Mouse (Mus musculus): ENCODE data around the gene Calu.
"Not testable (repeated sequence)": the region's sequence is repeated elsewhere in the genome, so short reads cannot be mapped to it uniquely, and the experiment has no call there.

The Calu gene

DNA sequence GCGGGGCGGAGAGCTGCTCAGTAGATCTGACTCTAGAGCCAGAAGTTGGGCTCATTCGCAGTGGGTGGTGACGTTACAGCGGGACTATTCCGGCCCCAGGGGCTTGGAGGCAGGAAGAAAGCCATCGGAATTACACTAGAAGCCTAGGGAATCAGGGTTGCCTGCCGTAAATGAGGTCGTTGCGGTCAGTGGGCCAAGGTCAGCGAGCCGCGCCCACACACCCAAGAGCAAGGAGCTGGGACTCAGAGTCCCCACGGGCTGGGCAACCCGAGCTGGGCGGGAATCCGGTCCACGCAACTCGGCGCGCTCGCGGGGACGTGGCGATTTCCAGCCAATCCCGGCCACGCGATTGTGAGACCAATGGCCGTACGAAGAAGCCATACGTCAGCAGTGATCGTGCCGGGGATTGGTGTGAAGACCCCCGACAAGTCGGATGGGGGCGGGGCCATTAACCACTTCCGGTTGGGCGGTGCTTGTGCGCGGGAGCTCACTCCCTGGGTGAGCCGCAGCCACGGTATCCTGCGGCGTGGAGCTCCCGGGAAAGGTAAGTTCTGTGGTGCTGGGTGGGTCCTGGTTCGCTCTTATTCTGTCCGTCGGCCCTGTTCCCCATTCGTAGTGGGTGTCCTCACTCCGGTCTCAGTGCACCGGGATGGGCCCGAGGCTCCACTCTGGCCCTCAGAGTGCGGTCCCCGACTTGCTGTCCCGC lies at the start of gene Calu:
Calu (plus strand) TSS at position 405 of the 706 bp plus-strand sequence.
- ATAC-seq (ENCODE audit: low TSS enrichment), result peak; percentile 98

GRCm38 (mm10) chr6:29299112-29299511 lies 48.8 kb upstream of the Calu start:
- ATAC-seq (ENCODE audit: low TSS enrichment), result no peak

- ATAC-seq (ENCODE audit: low TSS enrichment), result no peak
These were observed 44.6 kb upstream of the Calu start for GRCm38 (mm10) chr6:29303251-29303650.

GRCm38 (mm10) chr6:29303726-29304125 lies 44.1 kb upstream of the Calu start:
- ATAC-seq (ENCODE audit: low TSS enrichment), result no peak

DNA sequence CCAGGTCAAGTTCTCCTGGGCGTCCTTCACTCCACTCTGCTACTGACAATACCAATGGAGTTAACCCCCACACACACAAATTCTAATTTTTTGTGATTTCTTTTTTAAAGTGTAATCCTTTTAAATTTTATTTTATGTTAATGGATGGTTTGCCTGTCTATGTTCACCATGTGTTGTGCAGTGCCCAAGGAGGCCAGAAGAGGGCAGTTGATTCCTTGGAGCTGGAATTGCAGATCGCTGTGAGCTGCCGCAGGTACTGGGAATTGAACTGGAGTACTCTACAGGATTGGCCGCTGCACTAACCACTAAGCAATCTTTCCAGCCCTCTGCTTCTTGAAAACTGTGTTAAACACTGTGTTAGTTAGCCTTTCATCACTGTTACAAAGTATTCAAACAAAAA lies 42.4 kb upstream of the Calu start:
- no peak for ATAC-seq (ENCODE audit: low TSS enrichment)

- no peak for ATAC-seq (ENCODE audit: low TSS enrichment)
These were observed 38.8 kb upstream of the Calu start for GRCm38 (mm10) chr6:29308846-29309605.

DNA sequence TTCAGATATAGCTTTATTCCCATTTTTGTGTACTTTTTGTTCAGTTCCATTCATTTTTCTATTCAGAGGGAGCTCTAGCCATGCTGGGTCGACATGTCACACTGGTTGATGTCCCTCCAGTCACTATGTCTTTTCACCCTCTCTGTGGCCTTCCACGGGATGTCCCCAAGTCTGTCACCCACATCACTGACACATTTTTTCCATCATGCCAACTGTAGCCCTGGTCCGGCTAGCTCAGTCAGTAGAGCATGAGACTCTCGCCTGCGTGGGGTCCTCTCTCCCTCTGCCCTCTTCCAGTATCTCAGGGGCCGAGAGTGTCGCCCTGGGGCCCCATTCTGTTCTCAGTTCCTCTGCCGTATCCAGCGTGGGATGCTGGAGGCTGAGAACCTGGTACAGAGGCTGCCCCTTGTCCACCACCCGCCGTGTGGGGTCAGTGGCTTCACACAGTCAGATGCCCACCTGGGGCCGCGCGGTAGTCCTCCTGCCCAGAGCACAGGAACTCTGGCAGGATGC lies 34.1 kb upstream of the Calu start:
- ATAC-seq (ENCODE audit: low TSS enrichment), result no peak

GRCm38 (mm10) chr6:29317286-29317685 lies 30.6 kb upstream of the Calu start:
- no peak for ATAC-seq (ENCODE audit: low TSS enrichment)

- ATAC-seq (ENCODE audit: low TSS enrichment), result no peak
These were observed 29.9 kb upstream of the Calu start for GRCm38 (mm10) chr6:29317941-29318340.

DNA sequence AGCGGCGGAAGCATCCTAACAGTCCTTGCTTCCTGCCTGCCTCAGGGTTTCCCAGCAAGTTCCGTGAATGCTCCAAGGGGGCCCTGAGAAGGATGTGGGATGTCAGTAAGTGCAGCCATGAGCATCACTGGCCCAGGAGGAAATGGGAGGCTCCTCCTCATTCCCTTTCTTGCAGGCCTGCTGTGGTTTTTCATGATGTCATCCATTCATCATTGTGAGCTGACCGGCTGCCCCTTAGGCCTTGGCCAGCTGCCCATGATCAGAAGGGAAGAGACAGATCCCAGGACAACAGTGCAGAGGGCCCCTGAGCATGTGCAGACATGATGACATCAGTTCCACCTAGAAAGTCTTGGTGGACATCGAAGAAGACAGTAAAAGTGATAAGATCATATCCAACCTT lies 29.0 kb upstream of the Calu start, which contains the start of gene Fam71f1:
Fam71f1 (plus strand) TSS at position 262 of the 400 bp plus-strand sequence.
- no peak for ATAC-seq (ENCODE audit: low TSS enrichment)

- no peak for ATAC-seq (ENCODE audit: low TSS enrichment)
These were observed 26.3 kb upstream of the Calu start for GRCm38 (mm10) chr6:29321586-29321985.

DNA sequence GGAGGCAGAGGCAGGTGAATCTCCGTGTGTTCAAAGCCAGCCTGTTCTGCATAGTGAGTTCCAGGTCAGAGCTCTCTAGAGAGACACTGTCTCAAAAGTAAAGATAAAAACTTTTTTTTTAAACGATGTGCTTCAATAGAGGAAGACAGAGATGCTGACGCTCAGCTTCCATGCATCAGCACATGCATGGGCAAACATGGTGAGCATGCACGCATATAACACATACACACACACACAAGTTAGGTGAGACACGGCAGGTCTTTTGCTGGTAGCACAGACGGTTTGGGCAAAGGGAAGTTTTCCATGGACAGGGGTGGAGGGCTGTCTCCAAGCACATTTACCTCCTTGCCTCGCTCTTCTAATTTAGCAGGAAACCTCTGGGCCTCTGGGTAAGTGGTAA lies 25.7 kb upstream of the Calu start:
- no peak for ATAC-seq (ENCODE audit: low TSS enrichment)

GRCm38 (mm10) chr6:29322735-29323134 lies 25.1 kb upstream of the Calu start:
- no peak for ATAC-seq (ENCODE audit: low TSS enrichment)

DNA sequence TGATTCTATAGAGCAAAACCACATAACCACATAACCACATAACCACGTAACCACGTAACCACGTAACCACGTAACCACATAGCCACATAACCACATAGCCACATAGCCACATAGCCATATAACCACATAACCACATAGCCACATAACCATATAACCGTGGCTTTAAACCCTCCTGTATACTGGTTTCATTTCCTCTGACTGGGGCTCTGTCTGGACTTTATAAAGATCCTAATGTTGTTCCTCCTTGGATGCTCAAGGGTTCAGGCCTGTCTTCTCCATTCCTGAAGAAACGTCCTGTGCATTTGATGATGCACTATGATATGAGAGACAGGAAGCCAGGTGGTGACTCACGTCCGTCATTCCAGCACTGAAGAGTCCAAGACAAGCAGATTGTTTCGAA lies 20.9 kb upstream of the Calu start:
- ATAC-seq (ENCODE audit: low TSS enrichment), result no peak

DNA sequence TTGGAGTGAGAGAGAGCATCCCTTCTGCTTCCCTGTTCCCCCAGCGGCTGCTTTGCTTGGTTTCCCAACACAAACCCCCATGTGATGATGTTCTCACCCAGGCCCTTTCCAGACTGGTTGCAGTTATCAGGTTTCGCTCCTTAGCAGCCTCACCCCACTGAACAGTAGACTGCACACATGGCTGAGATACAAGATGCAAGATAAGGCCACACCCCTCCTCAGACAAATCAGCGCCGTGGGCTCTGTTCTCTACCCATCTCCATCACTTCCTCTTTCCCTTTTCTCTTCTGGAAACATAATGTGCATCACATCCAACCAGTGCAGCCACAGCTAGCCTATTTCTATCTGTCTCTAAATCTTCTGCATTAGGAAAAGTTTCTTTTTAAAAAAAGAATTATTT lies 18.4 kb upstream of the Calu start:
- no peak for ATAC-seq (ENCODE audit: low TSS enrichment)

GRCm38 (mm10) chr6:29346512-29346911 lies 1.4 kb upstream of the Calu start:
- ATAC-seq (ENCODE audit: low TSS enrichment), result not testable (repeated sequence)

DNA sequence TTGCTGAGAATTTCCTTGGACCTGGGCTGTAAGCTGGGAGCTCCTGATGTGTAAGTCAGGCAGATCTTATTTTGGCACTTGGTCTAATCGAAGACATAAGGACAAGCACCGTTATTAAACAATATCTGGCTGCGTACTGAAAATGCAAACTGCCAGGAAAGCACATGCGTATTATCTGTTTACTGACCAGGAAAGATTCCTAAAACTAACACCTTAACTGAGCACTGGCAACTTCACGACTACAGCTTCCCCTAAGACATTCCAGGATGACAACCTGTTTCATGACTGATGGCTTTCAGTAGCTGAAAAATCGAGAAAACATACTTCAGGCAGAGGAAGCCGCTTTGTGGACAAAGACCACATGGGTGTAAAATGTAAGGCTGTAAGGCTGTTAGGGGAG lies 680 bp upstream of the Calu start:
- no peak for ATAC-seq (ENCODE audit: low TSS enrichment)

DNA sequence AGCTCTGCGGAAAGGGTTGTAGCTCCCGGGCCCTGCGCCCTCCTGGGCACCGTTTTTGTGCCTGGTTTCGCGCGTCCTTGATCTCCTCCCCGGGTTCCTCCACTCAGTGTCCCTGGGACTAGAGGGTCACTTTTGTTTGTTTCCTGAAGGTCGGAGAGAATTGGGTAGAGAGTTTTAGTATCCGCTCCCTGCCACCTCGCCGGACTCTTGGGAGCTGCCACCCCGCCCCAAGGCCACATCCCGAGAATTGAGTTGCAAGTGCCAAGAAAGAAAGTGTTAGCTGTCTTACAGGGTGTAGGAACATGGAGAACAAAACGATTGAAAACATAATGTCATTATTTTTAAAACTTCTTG lies 479 bp downstream of the Calu start:
- ATAC-seq (ENCODE audit: low TSS enrichment), result no peak

GRCm38 (mm10) chr6:29351613-29352012 lies 3.7 kb downstream of the Calu start:
- ATAC-seq (ENCODE audit: low TSS enrichment), result no peak

GRCm38 (mm10) chr6:29352816-29353215 lies 4.9 kb downstream of the Calu start:
- ATAC-seq (ENCODE audit: low TSS enrichment), result peak; percentile 18; the same call in 1 of the 2 replicates

GRCm38 (mm10) chr6:29359386-29359785 lies 11.5 kb downstream of the Calu start:
- ATAC-seq (ENCODE audit: low TSS enrichment), result no peak

DNA sequence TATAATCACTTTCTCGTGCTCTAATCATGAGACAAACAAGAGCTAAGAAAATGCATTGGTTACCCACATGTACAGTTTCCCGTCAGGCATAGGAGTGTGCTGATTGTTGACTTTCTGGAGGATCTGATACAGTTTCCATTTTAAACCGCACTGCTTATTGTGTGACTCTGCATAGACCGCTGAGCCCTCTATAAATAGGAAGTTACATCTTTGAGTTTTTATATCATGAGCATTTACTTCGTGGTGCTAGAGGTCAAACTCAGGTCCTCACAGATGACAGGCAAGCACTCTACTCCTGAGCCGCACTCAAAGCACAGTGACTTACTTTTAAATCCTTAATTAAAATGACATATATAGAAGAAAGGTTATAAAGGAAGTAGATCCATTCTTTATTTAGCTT lies 12.3 kb downstream of the Calu start:
- ATAC-seq (ENCODE audit: low TSS enrichment), result no peak

Measured in frontal cortex, adult (tissue).